ENCODE assay signal across 8 mouse cellular contexts in the genomic region with DNA sequence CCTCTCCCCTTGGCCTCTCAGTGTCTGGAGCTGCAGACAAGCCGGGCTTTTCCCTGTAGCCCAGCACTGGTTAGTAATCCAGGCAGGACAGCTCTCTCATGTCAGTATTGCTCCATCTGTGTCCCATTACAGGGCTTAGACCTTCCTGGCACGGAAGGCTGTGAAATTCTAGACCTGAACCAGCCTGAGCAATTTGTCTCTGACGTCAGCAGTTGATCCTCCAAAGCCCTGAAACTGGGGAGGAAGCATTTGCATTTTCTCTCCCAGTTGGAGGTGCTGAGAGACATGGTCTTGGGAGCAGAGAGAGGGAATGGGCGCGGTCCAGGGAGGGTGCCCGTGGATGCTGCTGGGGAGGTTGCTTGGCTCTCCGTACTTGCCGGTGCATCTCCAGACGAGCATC. TPM values are rescaled to one million over a fixed set of nuclear protein-coding genes. Genes with fewer than 3 reads are reported as not detected.
DNase-seq lines count a peak whose midpoint lies in the region; ATAC-seq lines count a peak whose summit lies in the region.

No protein-coding gene starts in this region.

- H3K9me3 ChIP-seq in neural tube, embryonic 15.5 days (replicated peaks), result no peaks in the 10 kb centered on the region
- H3K9me3 ChIP-seq in hindbrain, embryonic 13.5 days, result no peaks in the 10 kb centered on the region

- no peak overlapping the region for H3K4me2 ChIP-seq in neural tube, embryonic 15.5 days
- no peak overlapping the region for H3K4me2 ChIP-seq in hindbrain, embryonic 13.5 days

- H3K4me1 ChIP-seq in neural tube, embryonic 15.5 days, result peaks cover 4% of the 10 kb centered on the region; the same call in 1 of the 2 replicates
- H3K4me1 ChIP-seq in hindbrain, embryonic 13.5 days (replicated peaks), result no peaks in the 10 kb centered on the region

- H3K27me3 ChIP-seq in neural tube, embryonic 15.5 days (replicated peaks), result no peaks in the 10 kb centered on the region
- H3K27me3 ChIP-seq in hindbrain, embryonic 13.5 days, result no peaks in the 10 kb centered on the region

- no peak overlapping the region for H3K27ac ChIP-seq in neural tube, embryonic 15.5 days (replicated peaks)
- no peak overlapping the region for H3K27ac ChIP-seq in hindbrain, embryonic 13.5 days

- WGBS in neural tube, embryonic 15.5 days, result 39% methylated on average over 9 of the region's 9 CpGs
- 35% methylated on average over 9 of the region's 9 CpGs for WGBS in hindbrain, embryonic 13.5 days

- no peak overlapping the region for H3K9ac ChIP-seq in neural tube, embryonic 15.5 days (replicated peaks)
- 0 out of 2 replicates have a peak overlapping the region, but pooled peaks have one; percentile 15 for H3K9ac ChIP-seq in hindbrain, embryonic 13.5 days

- H3K36me3 ChIP-seq in neural tube, embryonic 15.5 days, result no peaks in the 10 kb centered on the region
- H3K36me3 ChIP-seq in hindbrain, embryonic 13.5 days, result no peaks in the 10 kb centered on the region

- peak; percentile 20 to 28 for DNase-seq in cerebellum, postnatal 10 days
- DNase-seq in cerebellum, adult 9-10 months, result no peak
- DNase-seq in neural tube, embryonic 10.5 days (ENCODE audit: extremely low spot score, low spot score), result peak; percentile 47
- peak; percentile 12 to 32 for DNase-seq in urinary bladder, postnatal 36 days (ENCODE audit: low spot score in 2 of 2)
- DNase-seq in ovary, postnatal 36 days (ENCODE audit: low spot score), result no peak
- DNase-seq in right cerebral cortex, postnatal 25 days, result no peak

- no peak for ATAC-seq in neural tube, embryonic 15.5 days (ENCODE audit: low FRiP score)
- ATAC-seq in hindbrain, embryonic 13.5 days (ENCODE audit: low FRiP score), result no peak

- H3K4me3 ChIP-seq in neural tube, embryonic 15.5 days (replicated peaks), result no peak overlapping the region
- H3K4me3 ChIP-seq in hindbrain, embryonic 13.5 days, result no peak overlapping the region

RNA-seq across cellular contexts. Expression of a gene that starts 19.0 kb away (rescaled TPM):
- 0.59 and 0.70 TPM in 2 replicates for polyA plus RNA-seq in neural tube, embryonic 15.5 days (2015; fragmentation: Nextera tagmentation; extraction: Ambion mirVana)
- polyA plus RNA-seq in hindbrain, embryonic 13.5 days (2015; fragmentation: Nextera tagmentation; extraction: Ambion mirVana), result 0.22 TPM in 2 replicates

RNA-seq across cellular contexts. Expression of a gene that starts 31.2 kb away (rescaled TPM):
- 25.5 and 29.0 TPM in 2 replicates for polyA plus RNA-seq in neural tube, embryonic 15.5 days (2015; fragmentation: Nextera tagmentation; extraction: Ambion mirVana)
- 71.2 and 77.9 TPM in 2 replicates for polyA plus RNA-seq in hindbrain, embryonic 13.5 days (2015; fragmentation: Nextera tagmentation; extraction: Ambion mirVana)

Comparison
In these comparisons a context has a peak if more than half of its experiments do, and no peak if none do; other contexts are left out.
1. DNase-seq: peak in cerebellum, postnatal 10 days (2 of 2), neural tube, embryonic 10.5 days (single experiment) and urinary bladder, postnatal 36 days (2 of 2); none in cerebellum, adult 9-10 months (single experiment), ovary, postnatal 36 days (single experiment) and right cerebral cortex, postnatal 25 days (single experiment).